Mouse (Mus musculus): ENCODE results near the gene Fmnl3.

The Fmnl3 gene

DNA sequence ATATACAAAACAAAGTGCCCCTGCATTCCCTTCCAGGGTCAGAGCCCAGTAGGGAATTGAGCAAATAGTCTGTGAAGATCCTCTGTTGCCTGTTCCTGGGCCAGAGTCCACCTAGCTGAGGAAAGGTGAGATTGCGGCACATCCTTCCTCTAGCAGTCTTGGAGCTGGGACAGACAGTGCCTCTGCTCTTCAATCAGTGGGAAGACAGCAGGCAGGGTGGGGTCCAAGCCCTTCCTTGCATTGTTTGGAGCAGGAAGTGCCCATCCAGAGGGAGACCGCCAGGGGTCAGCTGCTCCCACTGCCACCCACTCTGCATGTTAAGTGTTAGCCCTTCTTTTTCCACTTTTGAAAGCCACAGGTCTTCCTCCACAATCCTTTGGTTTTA is 53.0 kb downstream of the Fmnl3 start:
- DNase-seq (ENCODE audit: low read depth, low spot score) = no peak

DNA sequence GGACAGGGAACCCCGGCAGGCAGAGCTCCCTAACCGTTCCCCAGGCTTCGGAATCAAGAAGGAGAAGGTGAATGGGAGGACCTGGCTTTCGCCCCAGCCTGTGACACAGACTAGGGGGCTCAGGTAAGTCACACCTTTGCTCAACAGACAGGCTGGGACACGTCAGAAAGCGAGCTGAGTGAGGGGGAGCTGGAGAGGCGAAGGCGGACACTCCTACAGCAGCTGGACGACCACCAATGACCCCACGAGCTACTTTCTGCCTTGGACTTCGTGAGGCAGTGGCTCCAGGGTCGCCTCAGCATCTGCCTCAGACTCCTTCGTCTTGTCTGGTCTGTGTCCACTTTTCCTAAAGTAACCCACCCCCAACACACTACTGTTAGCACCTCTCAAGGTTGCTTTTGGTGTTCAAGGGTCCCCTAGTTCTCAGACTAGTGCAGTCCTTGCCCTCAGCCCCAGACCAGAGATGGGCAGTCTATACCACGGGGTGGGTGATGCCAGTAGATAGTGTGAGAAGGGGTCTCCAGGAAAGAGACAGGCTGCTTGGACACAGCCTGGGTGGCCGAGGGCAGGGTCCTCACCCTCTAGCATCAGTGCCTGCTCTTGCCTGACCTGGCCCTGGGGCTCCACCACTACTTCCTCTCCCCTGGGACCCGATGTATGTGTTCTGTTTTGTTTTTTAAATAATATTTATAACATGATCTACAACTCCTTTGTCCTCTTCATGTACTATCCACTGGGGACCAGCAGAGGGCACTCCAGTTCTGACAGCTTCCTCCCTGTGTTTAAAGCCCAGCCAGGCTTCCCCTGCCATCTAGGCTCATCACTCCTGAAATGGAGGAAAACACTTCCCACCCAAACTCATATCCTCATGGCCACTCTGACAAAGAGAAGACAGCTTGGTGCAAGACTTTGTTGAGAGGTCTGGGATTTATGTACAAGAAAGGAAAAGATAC is 53.7 kb downstream of the Fmnl3 start:
- peak; percentile 59 for DNase-seq (ENCODE audit: low read depth, low spot score)

DNA sequence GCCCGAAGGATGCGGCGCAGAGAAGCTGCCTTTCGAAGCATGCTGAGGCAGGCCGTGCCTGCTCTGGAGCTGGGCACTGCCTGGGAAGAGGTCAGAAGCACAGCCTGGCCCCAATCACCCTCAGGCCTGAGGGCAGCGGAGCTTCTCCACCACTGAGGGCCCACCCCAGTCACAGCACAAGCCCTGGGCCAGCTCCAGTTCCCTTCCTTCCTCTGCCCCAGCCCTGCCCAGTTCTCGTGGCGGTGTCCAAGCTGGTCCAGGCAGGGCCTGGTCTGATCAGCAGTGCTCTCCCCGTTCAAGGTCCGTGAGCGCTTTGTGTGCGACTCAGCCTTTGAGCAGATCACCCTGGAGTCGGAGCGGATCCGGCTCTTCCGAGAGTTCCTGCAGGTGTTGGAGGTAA is 55.4 kb downstream of the Fmnl3 start:
- DNase-seq (ENCODE audit: low read depth, low spot score) = no peak

DNA sequence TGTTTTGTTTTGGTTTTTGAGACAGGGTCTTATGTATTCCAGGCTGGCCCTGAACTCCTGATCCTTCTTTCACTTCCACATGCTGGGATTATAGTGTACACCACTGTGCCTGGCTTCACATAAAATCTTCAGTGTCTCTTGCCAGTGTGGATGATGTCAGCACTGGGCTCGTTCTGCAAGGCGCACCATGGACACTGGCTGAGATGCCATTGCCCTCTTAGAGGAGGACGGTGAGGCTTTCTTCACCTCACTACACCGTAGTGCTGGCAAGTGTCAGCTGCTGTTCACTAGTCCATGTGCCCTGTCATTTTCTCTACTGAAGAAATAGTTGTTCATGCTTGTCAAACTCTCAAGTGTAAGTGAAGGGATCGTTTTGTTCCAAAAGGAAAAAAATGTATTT is 59.7 kb downstream of the Fmnl3 start:
- no peak for DNase-seq (ENCODE audit: low read depth, low spot score)

DNA sequence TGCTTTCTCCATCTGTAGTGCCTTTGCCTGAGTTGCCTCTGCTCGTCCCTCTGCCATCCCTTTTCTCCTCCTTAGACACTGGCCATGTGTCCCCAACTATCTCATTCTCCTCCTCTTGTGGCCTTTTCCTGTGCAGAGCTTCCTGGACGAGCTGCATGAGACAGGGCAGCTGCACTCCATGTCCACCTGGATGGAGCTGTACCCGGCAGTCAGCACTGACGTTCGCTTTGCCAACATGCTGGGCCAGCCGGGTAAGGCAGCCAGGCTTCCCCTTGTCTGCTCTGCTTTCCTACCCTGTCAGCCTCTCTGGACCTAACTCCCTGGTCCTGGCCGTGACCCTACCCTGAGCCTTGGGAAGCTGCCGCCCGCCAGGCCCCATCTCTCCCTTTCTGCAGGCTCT is 60.7 kb downstream of the Fmnl3 start:
- DNase-seq (ENCODE audit: low read depth, low spot score) = no peak

DNA sequence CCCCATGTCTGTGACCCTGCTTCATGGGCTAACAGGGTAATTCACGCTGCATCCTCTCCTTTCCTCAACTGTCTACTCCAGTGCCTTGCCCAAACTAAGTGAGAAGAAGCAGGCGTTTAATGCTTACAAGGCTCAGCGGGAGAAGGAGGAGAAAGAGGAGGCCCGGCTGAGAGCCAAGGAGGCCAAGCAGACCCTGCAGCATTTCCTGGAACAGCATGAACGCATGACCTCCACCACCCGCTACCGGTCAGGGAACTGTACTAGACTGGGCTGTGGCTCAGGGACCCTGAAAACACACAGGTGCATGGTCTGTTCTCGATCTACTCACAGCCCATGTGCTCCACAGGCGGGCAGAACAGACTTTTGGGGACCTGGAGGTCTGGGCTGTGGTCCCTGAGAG is 62.8 kb downstream of the Fmnl3 start:
- DNase-seq (ENCODE audit: low read depth, low spot score) = no peak

DNA sequence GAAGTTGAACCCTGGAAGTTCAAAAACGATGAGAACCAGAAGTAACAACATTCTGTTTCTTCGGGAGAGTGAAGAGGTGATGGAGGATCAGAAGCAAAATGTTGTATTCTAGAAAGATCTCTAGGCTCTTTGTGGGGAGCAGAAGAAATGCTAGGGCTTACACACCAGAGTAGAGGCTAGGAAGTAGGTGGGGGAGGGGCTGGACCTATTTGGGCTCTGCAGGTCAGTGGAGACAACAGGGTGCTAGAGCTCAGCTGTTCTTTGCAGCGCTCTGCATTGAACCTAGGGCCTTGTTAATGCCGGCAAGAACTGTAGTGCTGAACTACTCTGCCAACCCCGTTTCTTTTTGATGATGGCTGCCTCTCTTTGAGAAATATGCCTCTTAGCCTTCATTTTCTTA is 74.1 kb downstream of the Fmnl3 start:
- no peak for DNase-seq (ENCODE audit: low read depth, low spot score)

DNA sequence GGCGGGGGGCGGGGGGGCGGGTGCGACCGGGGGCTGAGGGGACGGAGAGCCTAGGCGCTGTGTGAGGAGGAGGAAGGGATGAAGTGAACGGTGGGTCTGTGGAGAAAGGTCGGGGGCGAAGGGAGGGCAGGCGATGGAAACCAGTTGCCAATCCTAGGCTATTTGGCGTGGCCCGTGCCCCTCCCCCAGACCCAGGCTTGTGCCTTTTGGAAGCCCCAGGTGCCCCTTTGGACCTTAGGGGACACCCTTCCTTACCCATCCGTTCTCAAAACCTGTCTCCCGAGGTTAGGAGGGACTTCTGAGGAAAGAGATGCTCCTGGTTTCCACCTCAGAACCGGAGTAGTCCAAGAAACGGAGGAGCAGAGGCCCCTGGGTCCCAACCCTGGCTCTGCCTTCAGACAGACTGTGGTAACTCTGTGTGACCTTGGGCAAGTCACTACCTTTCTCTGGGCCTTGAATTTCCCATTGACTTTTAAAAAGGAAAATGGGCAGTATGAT is 74.7 kb downstream of the Fmnl3 start, which contains the start of gene Fam186b:
Gene Fam186b, minus strand, starts transcription at position 405 of the 498 bp plus-strand sequence.
- DNase-seq (ENCODE audit: low read depth, low spot score) = no peak

DNA sequence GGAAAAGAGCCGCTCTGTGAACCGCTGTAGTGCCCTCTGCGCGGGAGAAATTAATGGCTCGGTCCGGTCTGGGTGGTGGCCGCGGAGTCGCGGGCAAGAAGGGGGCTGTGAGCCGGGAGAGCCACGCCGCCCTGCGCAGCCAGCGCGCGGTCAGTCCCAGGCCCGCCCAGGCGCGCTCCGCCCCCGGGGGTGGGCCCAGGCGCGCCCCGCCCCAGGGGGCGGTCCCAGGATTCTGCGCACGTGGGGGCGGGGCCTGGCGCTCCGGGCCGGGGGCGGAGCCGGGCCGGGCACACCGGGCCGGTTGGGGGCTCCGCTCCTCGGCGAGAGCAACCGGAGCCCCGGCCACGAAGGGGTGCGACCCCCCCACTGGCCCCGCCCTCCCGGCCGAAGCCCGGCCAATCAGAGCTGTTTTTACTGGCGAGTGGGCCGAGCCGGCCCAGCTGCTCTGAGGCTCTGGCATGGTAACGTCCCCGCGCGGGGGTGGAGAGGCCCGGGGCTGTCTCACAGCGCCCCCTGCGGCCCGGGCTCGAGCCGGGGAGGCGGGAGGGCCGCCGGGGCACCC is 75.4 kb downstream of the Fmnl3 start, which contains the start of gene Prpf40b:
Gene Prpf40b, plus strand, starts transcription at position 275 of the 562 bp plus-strand sequence.
- peak; percentile 89 for DNase-seq (ENCODE audit: low read depth, low spot score)

DNA sequence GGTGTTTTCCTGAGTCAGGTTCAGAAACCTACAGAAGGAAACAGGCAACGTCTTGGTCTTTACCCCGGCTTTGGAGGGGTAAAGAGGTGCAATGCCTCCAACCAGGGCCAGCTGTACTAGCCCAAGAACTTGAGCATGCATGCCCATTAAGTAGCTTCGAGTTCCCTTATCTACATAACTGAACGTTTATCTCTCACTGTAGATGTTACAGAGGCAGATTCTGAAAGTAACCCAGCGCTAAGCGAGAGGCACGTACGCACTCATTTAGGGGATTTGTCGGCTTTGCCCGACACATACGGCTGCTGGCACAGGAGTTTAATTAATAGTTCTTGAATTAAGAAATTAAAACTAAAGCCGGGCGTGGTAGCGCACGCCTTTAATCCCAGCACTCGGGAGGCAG is 76.0 kb downstream of the Fmnl3 start:
- no peak for DNase-seq (ENCODE audit: low read depth, low spot score)

DNA sequence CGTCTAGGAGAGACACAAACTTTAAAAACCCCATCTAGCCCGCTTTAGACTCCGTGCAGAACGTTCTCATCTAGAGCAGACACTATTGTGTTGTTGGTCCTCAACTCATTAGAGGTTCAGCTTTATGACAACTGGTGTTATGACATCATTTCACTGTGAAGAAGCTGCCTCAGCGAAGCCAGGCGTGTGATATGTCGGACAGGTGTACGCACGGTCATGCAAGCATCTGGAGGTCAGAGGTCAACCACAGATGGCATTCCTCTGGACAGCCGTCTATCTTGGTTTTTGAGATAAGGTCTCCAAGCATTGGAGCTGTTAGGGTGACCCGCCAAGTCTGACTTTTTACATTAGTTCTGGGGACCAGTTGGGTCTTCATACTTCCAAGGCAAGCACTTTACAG is 79.7 kb downstream of the Fmnl3 start:
- DNase-seq (ENCODE audit: low read depth, low spot score) = no peak

DNA sequence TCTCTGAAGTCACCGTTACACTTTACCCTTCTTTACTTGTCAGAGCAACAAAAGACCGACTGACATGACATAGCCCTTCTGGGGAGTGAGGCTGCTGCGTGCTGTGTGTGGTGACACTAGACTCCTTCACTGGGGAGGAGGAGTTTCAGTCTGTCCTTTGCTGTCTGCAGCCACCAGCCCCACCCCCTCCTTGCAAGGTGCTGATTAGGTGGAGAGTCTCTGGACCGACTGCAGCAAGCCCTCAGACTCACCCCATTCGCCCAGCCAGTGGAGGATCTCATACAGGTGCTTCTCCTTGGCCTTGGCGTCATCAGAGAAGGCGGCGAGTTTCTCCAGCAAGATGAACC is 85.1 kb downstream of the Fmnl3 start:
- DNase-seq (ENCODE audit: low read depth, low spot score) = no peak

DNA sequence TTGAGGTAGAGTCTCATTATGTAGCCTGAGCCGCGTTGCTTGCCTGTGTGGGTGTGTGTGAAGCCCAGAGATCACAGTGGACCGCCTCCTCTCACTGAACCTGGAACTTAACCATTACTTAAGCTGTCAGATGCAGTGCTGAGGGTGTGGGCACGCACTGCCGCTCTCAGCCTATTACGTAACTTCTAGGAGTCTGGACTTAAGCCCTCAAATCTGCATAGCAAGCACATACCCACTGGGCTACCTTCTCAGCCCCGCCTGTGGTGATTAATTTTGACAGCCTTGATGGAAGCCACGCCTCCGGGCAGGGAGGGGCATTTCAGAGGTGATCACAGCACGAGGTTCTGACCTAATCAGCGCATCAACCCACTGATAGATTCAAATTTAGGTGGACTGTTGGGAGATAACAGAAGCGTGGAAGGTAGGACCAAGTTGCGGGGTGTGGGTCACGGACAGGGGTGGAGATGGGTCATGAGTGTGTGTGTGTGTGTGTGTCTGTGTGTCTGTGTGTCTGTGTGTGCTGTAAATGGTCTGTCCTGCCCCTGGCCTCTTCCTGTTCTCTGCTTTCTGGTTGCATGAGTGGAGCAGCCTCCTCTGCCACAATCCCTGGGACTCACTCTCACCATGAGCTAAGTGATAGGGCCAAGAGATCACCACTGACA is 85.6 kb downstream of the Fmnl3 start:
- DNase-seq (ENCODE audit: low read depth, low spot score) = peak; percentile 63

DNA sequence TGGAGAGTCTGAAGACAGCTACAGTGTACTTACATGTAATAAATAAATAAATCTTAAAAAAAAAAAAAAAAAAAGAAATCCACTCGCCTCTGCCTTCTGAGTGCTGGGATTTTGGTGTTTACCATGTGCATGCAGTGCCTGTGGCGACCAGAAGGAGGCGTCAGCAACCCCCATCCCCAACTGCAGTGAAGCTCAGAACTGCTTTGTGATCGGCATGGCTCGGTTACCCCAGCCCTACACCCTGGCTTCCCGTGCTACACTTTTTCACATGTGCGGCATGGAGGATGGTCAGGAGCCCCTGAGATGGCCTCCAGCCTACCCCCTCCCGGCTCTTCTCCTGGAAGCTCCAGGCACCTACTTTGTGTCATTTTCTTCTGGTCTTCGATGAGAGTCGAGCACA is 86.8 kb downstream of the Fmnl3 start:
- no peak for DNase-seq (ENCODE audit: low read depth, low spot score)

DNA sequence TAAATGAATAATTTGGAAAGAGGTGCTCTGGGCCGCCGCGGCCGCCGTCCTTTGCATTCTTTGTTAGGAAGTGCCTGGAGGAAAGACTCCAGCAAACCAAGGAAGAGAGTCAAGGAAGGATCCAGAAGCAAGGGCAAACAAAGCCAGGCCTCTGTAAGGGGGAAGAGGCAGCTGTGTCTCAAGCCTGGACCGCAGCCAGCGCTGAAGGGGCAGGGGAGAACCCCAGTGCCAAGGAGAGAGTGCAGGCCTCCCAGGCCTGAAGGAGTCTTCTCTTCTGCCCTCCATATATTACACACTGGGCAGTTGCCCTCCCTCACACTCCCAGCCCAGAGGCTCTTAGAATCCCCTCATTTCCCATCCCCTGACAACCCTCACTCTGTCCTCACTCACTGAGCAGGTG is 92.0 kb downstream of the Fmnl3 start:
- no peak for DNase-seq (ENCODE audit: low read depth, low spot score)

DNA sequence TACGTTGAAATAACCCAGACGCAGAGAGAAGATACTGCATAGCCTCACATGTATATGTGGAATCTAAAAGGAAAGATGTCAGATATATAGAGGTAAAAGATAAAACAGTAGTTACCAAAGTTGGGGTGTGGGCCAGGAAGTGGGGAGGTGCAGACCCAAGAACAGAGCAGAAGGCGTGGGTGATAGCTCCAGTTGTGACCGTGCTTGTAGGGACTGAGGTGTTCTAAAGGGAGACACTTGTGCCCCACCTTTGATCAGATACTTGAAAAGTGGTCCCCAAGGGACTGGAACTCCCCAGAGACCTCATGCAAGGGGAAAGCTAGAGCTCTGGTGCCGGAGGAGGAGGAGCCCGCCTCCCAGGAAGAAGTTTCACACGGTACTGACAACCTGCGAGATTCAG is 94.2 kb downstream of the Fmnl3 start:
- no peak for DNase-seq (ENCODE audit: low read depth, low spot score)

Measured in retina, postnatal 7 days (tissue).